Mouse (Mus musculus) heart, postnatal 0 days (tissue): Measurements from ENCODE around the gene Rbfox1.

ENCODE experiments used
- CTCF ChIP-seq: IDR thresholded peaks from 2 replicates; pipeline ENCODE4 v1.5.1; 2016; ENCODE audit warnings: antibody characterized with exemption, control low read depth, low read depth
- EP300 ChIP-seq: IDR thresholded peaks from 2 replicates; pipeline ENCODE4 v1.6.1; 2016; ENCODE audit warnings: antibody characterized with exemption, low read depth

GRCm38 (mm10) chr16:7404766-7405492, 1519.8 kb downstream of the Rbfox1 start:
- TF ChIP-seq CTCF = no peak
- TF ChIP-seq EP300 = no peak
